Mouse (Mus musculus): ENCODE results near the gene Rnaseh1.

GRCm38 (mm10) chr12:28622641-28623040 is 26.8 kb upstream of the Rnaseh1 start:
- TF ChIP-seq POLR2A (IDR thresholded peaks at IDR 0.05; ENCODE audit: low read depth, low read length) (no peak), CTCF (IDR thresholded peaks at IDR 0.05; ENCODE audit: extremely low read depth, insufficient read length, insufficient replicate concordance, low read depth, low read length) (no peak)

All from small intestine, adult 2 months (tissue).